Mouse (Mus musculus) adrenal gland, postnatal 25 days (tissue): Measurements from ENCODE around the gene Zmynd19. TPM values are rescaled to one million over a fixed set of nuclear protein-coding genes. Genes with fewer than 3 reads are reported as not detected.
"Not testable (repeated sequence)": the region's sequence is repeated elsewhere in the genome, so short reads cannot be mapped to it uniquely, and the experiment has no call there.

Source experiments
- DNase-seq: peaks from one replicate; pipeline ENCODE4 v3.0.0; 2021; ENCODE audit warnings: mixed read lengths
- total RNA-seq: library from RNA; stranded (reverse); gene quantifications from 2 replicates; pipeline ENCODE4 v1.2.3, GENCODE M21; 2021

Gene Zmynd19
- total RNA-seq, 1 experiment from 2014 or later = 26.6 TPM

DNA sequence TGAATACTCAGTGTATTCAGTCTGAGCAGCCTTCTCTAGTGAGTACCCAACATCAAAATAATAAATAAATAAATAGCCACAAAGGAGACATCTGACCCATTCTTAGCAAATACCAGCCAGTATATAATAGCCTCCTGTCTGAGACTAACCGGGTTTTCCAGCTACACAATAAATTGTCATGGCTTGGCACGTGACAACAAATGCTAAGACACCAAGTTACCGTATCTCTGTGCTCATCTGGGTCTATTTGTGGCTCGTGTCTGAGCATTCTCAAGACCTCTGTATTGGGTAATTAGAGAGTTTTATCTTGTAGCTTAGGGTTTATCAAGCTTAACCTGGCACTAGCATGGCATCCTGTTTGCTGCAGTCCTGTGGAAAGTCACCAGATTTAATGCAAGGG lies 7.5 kb upstream of the Zmynd19 start:
- DNase-seq = no peak

DNA sequence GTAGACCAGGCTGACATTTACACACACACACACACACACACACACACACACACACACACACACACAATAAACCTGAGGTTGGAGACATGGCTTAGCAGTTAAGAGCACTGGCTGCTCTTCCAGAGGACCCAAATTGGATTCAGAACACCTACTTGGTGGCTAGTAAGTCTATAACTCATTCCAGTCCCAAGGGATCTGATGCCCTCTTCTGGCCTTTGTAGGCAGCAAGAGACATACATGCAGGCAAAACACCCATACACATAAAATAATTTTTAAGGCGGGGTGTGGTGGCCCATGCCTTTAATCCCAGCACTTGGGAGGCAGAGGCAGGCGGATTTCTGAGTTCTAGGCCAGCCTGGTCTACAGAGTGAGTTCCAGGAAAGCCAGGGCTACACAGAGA lies 5.3 kb upstream of the Zmynd19 start:
- DNase-seq = not testable (repeated sequence)

DNA sequence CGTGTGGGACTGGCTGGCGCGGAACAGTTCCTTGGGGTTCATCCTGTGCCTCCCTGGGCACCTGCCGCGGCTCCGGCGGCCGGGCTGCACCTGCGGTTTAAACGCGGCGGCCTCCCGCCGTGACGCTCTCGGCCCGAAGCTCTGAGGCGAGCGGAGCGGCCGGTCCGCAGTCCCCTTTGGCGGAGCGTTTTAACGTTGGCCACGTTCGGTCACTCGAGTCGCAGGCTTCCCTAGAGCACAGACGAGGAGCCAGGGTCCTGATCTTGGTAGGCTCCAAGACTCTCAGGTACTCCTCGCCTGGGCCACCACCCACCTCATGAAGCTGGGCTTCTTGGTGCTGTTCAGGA lies 570 bp downstream of the Zmynd19 start:
- DNase-seq = peak; percentile 29

DNA sequence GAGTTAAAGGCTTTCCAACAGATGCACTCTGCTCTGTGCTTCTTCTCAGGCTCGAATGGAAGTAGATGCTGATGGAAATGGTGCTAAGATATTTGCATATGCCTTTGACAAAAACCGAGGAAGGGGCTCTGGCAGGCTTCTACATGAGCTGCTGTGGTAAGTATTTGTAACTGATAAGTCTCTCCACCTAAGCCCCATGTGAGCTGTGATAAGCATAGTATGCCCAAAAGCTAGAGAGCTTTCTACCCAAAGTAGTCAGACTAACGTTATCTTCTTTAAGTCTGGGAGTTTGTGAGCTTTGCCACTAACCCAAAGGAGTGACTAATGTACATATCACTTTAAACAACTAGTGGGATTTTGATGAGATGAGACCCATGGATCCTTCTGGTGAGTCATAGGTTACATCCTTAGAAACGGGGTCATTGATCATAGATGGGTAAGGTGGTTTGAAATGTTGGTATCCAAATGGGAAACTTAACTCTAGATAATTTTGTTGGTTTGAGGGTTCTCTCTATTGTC lies 3.0 kb downstream of the Zmynd19 start:
- DNase-seq = no peak

DNA sequence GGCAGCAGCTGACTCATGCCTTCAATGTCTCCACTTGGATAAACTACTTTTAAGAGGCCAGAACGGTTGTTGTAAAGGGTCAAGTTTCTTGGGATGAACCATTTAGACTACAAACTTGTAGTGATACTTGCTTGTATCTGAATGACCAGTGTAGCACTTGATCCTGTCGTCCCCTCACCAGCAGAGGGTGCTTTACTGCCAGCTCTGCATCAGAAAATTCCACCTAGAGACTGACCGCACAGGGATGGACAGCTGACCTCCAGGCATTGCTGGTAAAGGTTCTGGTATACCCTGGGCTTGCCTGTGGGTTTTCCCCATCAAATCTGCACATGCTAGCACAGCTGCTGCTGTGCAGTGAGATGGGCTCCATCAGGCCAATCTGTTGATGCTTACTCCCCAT lies 11.3 kb downstream of the Zmynd19 start:
- peak; percentile 32 for DNase-seq

DNA sequence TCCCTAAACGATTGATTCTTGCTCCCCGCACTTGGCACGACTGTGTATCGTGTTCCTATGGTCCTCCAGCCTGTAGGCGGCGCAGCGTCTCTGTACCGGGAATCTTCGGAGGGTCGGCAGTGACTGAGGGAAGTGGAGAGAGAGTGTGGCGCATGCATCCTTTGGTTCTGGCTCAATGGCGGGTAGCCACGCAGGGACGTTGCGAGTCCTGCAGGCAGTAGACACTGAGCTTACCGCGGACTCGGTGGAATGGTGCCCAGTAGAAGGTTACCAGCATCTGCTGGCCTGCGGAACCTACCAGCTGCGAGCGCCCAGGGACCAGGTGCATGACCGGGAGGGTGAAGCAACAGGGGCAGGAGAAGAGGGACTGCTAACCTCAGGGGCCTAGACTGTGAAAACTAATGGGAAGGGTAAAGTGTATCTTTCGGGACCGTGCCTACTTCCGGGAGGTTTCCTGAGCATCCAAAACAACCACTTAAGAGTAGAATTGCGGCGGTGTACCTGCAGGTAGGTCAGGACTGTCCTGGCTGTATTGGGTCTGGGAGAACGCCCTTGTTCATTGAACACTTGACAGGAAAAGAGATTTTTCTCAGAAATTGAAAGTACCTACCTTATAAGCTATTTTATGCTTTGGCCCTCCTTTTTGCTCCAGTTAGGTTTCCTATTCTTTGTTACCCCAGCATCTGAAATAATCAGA lies 12.9 kb downstream of the Zmynd19 start, which contains the start of gene Dph7:
Dph7 (plus strand) TSS at position 97 of the 697 bp plus-strand sequence.
- DNase-seq = peak; percentile 85

DNA sequence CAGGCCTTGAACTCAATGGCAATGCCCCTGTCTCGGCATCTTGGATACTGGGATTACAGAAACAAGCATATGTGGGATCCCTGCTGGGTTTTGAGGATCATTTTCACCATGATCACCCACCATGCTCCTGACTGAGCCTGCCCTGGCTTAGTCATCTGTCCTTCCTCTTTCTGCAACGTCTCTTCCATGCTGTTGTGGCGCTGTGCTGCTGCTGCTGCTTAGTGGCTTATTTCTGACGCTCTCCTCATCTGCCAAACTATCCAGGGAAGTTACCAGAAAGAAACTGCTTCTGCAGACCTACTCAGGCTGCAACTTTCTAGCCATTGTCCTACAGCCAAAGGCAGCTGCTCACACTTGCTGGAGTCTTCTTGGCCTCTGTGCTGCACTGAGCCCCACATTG lies 20.8 kb downstream of the Zmynd19 start:
- DNase-seq = no peak

DNA sequence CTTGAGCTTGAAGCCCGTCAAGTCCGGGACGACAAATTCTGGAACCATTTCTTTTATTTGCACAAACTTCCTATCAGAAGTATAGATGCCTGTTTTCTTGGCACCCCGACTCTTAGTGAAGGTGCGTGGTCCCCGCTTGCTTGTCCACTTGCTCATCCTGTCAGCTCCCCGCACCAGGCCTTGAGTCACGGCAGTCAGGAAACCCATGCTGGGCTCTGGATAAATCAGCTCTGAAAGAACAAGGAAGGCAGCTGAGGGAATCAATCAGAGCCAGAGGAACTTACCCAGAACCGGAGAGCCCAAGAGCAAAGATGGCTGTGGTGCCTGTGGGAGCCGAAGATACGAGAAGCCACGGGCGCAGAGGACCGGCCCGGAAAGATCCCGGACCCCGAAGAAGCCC lies 24.9 kb downstream of the Zmynd19 start:
- DNase-seq = peak; percentile 33

DNA sequence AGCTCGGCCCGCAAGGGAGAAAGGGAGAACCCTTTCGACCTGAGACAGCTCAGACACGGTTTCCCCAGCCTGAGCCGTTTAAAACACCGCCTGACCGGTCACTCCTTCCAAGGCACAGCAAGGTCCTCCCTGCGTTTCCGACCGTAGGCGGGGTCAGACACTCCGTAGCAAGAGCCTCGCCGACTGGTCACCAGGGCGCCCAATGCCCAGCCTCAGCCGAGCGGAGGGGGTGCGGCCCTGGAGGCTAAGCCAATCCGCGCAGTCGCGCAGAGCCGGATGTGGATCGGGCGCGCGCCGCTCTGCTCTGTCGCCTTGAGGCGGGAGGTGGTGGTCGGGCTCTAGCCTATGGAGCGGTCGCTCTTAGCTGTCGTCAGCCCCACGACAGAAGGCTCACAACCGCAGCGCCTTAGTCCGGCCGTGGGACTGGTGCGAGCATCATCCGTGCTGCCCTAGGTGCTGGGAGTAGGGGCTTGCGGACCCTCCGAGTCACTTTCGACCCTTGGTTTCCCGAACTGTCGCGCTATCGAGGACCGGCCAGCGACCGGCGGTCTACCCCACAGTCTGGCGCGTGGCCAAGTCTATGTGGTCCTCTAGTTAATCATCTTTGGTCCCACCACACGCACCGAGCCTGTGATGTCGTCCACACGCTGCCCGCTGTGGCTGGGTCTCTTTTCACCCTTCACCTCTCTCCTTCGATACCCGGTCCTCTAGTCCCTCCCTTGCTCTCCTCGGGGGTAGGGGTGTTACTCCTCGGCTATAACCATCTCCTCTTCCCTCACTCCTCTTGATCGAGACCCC lies 25.5 kb downstream of the Zmynd19 start, which contains the start of gene Mrpl41:
Mrpl41 (minus strand) TSS at position 193 of the 798 bp plus-strand sequence.
- peak; percentile 97 for DNase-seq

DNA sequence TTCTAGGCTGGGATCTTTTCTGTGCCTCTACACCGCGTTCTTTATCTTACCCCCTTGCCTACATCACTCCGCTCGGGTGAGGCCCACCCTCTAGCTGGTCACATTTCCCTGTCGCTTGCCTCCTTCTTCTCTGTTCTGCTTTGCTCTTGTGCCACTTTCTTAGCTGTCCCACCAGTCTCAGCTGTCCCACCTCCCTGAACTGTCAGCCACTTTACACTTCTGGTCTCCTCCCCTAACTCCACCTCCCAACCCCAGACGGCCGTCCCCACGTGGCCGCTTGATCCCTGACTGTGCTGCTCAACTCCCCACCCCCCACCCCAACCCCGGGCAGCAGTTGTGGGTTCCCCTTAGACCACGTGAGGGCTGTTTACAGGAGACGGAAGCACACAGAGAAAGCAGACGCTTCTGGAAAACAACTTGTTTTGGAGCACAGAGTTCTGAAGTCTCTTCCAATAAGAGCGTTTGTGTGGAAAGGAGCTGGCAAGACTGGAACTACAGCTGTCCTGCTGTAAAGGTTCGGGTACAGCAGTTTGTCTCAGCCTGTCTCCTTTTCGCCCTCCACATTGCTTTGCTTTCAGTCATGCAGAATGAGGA lies 26.2 kb downstream of the Zmynd19 start, which contains the start of gene Pnpla7:
Pnpla7 (plus strand) TSS at position 330 of the 594 bp plus-strand sequence.
- peak; percentile 81 for DNase-seq

DNA sequence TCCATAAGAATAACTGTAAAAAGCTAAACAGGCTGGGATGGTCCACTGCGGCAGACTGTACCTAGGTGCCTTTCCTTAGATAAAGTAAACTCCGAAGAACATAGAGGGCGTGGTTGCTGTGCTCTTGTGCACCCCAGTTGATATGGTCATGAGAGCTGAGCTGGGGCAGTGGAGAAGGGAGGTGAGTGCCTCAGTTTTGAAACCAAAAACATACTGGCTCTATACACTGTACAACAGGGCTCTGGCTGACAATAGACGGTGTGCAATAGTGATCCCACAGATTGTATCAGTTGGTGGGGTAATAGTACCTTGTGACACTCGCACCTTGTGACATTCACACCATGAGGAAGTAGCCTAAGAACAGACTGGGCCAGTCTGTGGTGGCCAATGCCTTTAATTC lies 27.4 kb downstream of the Zmynd19 start:
- DNase-seq = no peak

DNA sequence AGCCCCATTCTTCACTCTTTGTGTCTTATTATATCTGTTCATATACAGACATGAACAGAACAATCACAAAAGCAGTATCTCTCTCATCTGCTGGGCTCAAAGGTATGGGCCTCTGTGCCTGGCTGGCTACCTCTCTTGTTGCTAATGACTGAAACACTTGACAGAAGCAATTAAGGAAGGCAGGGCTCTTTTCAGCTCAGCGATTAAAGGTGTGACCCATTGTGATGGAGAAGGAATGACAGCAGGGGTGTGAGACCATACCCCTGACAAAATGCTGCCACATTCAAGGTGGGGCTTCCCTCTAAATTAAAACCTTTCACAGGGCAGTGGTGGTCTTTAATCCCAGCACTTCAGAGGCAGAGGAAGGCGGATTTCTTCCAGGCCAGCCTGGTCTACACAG lies 38.2 kb downstream of the Zmynd19 start:
- no peak for DNase-seq

DNA sequence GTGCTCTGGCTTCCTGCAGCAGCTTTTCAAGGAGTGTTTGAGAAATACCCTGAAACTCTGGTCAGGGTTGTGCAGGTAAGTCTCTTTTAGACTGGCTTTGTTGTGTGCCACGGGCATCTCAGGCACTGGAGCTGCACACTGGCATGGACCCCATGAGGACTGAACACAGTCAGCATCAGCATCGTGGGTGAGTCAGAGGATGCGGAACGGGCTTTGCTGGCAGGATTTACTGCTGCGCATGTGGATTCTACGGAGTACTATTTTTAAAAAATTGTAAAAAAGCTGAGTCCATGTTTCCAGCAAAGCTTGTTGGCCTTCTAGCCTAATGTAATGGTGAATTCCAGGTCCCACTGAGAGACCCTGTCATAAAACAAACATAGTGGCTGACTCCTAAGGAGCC lies 45.7 kb downstream of the Zmynd19 start:
- peak; percentile 51 for DNase-seq

DNA sequence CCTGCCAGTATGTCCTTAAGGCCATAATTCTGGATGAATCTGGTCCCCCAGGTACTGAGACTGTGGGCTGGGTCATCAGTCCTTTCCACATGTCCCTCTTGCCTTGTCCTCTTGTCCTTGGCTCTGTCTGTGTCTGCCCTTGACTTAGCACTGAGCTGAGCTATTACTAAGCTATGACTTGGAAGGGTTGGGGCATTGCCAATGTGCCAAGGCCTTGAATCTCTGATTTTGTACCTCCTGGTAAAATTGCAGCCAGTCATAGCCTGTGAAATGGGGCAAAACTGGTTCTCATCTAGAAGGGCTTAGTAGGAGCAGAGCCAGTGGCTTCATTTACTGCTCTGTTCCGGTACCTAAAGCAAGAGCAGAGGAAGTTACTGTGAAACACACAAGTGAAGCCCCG lies 46.9 kb downstream of the Zmynd19 start:
- peak; percentile 80 for DNase-seq

DNA sequence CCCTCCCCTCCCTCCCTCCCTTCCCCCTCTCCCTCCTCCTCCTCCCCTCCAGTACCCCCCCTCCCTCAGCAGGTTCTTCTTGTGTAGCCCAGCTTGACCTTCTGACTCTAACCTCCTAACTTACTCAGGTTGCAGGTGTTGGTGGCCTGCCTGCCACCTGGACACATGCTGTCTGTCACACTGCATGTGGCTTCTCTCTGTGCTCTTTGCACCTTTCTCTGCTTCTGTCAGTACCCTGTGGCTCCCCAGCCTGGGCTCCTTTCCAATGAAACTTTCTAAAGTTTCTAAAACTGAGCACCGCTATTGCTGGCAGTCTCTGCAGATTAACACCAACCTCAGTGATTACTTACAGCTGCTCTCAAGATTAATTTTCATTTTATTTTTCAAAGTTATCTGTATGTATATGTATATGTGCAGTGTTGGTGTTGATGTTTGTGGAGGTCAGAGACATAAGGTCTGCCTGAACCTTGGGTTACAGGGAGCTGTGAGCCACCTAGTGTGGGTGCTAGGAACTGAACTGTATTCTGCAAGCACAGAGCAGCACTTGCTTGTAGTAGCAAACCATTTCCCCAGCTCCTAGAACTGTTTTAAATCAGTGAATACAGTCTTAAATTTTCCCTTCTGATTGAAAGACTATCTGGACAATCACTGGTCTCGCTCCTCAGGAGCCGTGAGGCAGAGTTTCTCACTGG lies 51.1 kb downstream of the Zmynd19 start:
- DNase-seq = peak; percentile 51

DNA sequence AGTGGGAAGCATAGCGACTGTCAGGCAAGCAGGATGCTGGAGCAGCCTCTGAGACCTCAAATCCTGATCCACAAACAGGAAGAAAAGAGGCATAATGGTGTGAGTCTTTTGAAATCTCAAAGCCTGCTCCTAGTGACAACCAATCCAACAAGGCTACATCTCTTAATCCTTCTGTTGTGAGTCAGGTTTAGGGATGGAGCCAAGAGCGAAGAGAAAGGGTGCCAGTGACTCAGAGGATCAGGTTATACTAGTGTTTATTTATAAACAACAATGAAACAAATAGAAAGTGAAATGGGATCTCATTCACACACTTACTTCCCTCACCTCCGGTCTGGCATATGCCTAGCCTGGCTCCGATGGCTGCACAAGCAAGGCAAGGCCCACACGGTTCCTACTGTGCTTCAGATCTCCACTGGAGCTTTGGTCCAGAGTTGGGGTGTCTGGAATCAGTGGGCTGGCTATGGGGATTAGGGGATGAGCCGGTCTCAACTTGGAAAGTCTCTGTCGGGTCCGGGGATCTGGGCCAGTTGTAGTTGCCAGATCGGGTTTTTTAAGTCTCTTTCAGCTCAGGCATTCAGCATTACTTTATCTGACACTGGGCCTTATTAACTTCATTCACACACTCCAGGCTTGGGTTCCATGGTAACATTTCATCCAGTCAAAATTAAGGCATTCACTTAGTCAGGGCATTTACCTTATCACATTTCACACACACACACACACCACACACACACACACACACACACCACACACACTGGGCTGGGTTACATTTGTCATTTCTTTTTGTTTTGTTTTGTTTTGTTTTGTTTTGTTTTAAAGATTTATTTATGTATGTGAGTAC lies 54.6 kb downstream of the Zmynd19 start:
- DNase-seq = no peak

DNA sequence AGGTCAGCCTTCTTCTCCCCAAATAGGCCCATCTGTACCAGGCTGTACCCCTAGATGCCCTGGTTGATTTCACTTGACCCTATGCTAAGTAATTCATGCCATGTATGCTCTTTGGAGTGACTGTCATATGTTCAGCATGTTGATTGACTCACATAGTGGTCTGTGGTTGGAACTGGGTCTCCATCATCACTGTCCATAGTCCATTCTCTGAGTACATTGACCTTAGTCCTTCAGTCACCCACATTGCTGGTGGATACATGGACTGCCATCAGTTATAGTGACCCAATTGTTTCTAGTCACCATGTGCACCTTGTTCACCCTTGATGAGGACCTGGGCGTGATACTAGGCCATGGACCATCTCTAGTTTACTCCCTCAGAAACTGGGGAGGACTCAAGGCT lies 57.2 kb downstream of the Zmynd19 start:
- DNase-seq = no peak

DNA sequence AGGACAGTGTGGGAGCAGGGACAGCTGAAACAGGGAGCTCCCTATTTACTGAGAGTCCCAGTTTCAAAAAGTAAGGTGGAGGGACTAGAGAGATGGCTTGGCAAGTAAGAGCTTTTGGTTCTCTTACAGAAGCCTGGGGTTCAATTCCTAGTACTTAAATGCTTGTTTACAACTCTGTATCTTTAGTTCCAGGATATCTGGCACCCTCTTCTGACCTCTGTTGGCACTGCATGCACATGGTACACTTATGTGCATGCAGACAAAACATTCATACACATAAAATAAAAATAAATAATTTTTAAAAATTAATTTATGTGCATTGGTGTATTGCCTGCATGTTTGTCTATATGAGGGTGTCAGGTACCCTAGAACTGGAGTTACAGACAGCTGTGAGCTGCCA lies 58.7 kb downstream of the Zmynd19 start:
- no peak for DNase-seq
